Mouse (Mus musculus): ENCODE measurements around the gene Ep300. TPM values are rescaled to one million over a fixed set of nuclear protein-coding genes. Genes with fewer than 3 reads are reported as not detected.
"Not testable (repeated sequence)": the region's sequence is repeated elsewhere in the genome, so short reads cannot be mapped to it uniquely, and the experiment has no call there.

The Ep300 gene
- polyA plus RNA-seq, 1 experiment from 2014 or later, result 20.5 TPM

GRCm38 (mm10) chr15:81693967-81694881 lies 109.1 kb downstream of the Ep300 start:
- Histone ChIP-seq H3K9me3 (no peaks in the 10 kb centered on the region), H3K4me3 (peak overlapping the region; percentile 76), H3K36me3 (replicated peaks) (0 out of 2 replicates have a peak, but pooled peaks cover 2% of the 10 kb centered on the region), H3K4me1 (peaks cover 27% of the 10 kb centered on the region), H3K27ac (replicated peaks) (peak overlapping the region; percentile 83), H3K27me3 (replicated peaks; ENCODE audit: low read depth, poor library complexity, severe bottlenecking) (peaks cover 62% of the 10 kb centered on the region)
- WGBS, result under 1% methylated on average over 107 of the region's 107 CpGs
- peak; percentile 92 for DNase-seq (ENCODE audit: low spot score)

GRCm38 (mm10) chr15:81694891-81695290 lies 109.7 kb downstream of the Ep300 start:
- Histone ChIP-seq H3K9me3 (no peaks in the 10 kb centered on the region), H3K36me3 (replicated peaks) (no peaks in the 10 kb centered on the region), H3K4me1 (peaks cover 27% of the 10 kb centered on the region), H3K27ac (replicated peaks) (peak overlapping the region; percentile 83), H3K27me3 (replicated peaks; ENCODE audit: low read depth, poor library complexity, severe bottlenecking) (peaks cover 62% of the 10 kb centered on the region), H3K4me3 (peak overlapping the region; percentile 76)
- DNase-seq (ENCODE audit: low spot score), result no peak
- 27% methylated on average over 19 of the region's 19 CpGs for whole genome bisulfite sequencing

GRCm38 (mm10) chr15:81697175-81697574 lies 112.0 kb downstream of the Ep300 start, which contains the start of gene Chadl:
Gene Chadl, minus strand, starts transcription at chr15:81697287.
- peaks cover 5% of the 10 kb centered on the region for H3K36me3 ChIP-seq (replicated peaks)
- H3K4me3 ChIP-seq, result 0 out of 2 replicates have a peak within 1 kb of the TSS, but pooled peaks have one; percentile 17
- H3K27me3 ChIP-seq (replicated peaks; ENCODE audit: low read depth, poor library complexity, severe bottlenecking), result peaks cover 53% of the 10 kb centered on the region
- H3K9me3 ChIP-seq, result no peaks in the 10 kb centered on the region
- WGBS, result 53% methylated on average over 7 of the region's 7 CpGs
- no peak for DNase-seq (ENCODE audit: low spot score)
- H3K4me1 ChIP-seq, result peaks cover 27% of the 10 kb centered on the region
- H3K27ac ChIP-seq (replicated peaks), result no peak within 1 kb of the TSS

GRCm38 (mm10) chr15:81697847-81698246 lies 112.7 kb downstream of the Ep300 start:
- DNase-seq (ENCODE audit: low spot score), result no peak
- Histone ChIP-seq H3K4me1 (peaks cover 27% of the 10 kb centered on the region), H3K4me3 (no peak overlapping the region), H3K9me3 (no peaks in the 10 kb centered on the region), H3K27ac (replicated peaks) (no peak overlapping the region), H3K27me3 (replicated peaks; ENCODE audit: low read depth, poor library complexity, severe bottlenecking) (peaks cover 46% of the 10 kb centered on the region), H3K36me3 (replicated peaks) (peaks cover 11% of the 10 kb centered on the region)
- 52% methylated on average over 3 of the region's 3 CpGs for WGBS

GRCm38 (mm10) chr15:81698532-81698931 lies 113.4 kb downstream of the Ep300 start:
- peaks cover 39% of the 10 kb centered on the region for H3K27me3 ChIP-seq (replicated peaks; ENCODE audit: low read depth, poor library complexity, severe bottlenecking)
- H3K9me3 ChIP-seq, result no peaks in the 10 kb centered on the region
- H3K27ac ChIP-seq (replicated peaks), result no peak overlapping the region
- no peak overlapping the region for H3K4me3 ChIP-seq
- 70% methylated on average over 2 of the region's 2 CpGs for WGBS
- peaks cover 18% of the 10 kb centered on the region for H3K36me3 ChIP-seq (replicated peaks)
- DNase-seq (ENCODE audit: low spot score), result no peak
- peaks cover 23% of the 10 kb centered on the region for H3K4me1 ChIP-seq

GRCm38 (mm10) chr15:81700161-81700560 lies 115.0 kb downstream of the Ep300 start:
- Histone ChIP-seq H3K9me3 (no peaks in the 10 kb centered on the region), H3K4me3 (no peak overlapping the region), H3K27me3 (replicated peaks; ENCODE audit: low read depth, poor library complexity, severe bottlenecking) (peaks cover 23% of the 10 kb centered on the region), H3K27ac (replicated peaks) (no peak overlapping the region), H3K4me1 (peaks cover 7% of the 10 kb centered on the region; the same call in 1 of the 2 replicates), H3K36me3 (replicated peaks) (peaks cover 34% of the 10 kb centered on the region)
- 77% methylated on average over 2 of the region's 2 CpGs for WGBS
- DNase-seq (ENCODE audit: low spot score), result no peak

GRCm38 (mm10) chr15:81700601-81701000 lies 115.5 kb downstream of the Ep300 start:
- 78% methylated on average over 8 of the region's 8 CpGs for WGBS

GRCm38 (mm10) chr15:81701350-81701749 lies 116.2 kb downstream of the Ep300 start:
- not testable (repeated sequence) for H3K4me1 ChIP-seq; H3K27ac ChIP-seq (replicated peaks); H3K4me3 ChIP-seq; H3K9me3 ChIP-seq; DNase-seq (ENCODE audit: low spot score)
- 79% methylated on average over 4 of the region's 4 CpGs for WGBS
- H3K36me3 ChIP-seq (replicated peaks), result peaks cover 46% of the 10 kb centered on the region
- H3K27me3 ChIP-seq (replicated peaks; ENCODE audit: low read depth, poor library complexity, severe bottlenecking), result peaks cover 11% of the 10 kb centered on the region

More at GRCm38 (mm10) chr15:81700601-81701000, 115.5 kb downstream of the Ep300 start:
- Histone ChIP-seq H3K4me1 (peaks cover 7% of the 10 kb centered on the region; the same call in 1 of the 2 replicates), H3K27ac (replicated peaks) (no peak overlapping the region), H3K36me3 (replicated peaks) (peaks cover 39% of the 10 kb centered on the region), H3K27me3 (replicated peaks; ENCODE audit: low read depth, poor library complexity, severe bottlenecking) (peaks cover 19% of the 10 kb centered on the region), H3K4me3 (no peak overlapping the region), H3K9me3 (no peaks in the 10 kb centered on the region)
- DNase-seq (ENCODE audit: low spot score), result no peak

Small RNA genes lying within 50 kb of the gene (microRNA-seq; reads per million reads assigned to microRNA genes)
- gene Gm23880, result not detected

Other genes with a start within 250 kb of the Ep300 start
- gene Slc25a17, start 224.5 kb upstream of the Ep300 start, polyA plus RNA-seq (2016; fragmentation: Nextera tagmentation; extraction: Ambion mirVana), result 83.0 and 94.0 TPM in 2 replicates
- 231 and 233 TPM in 2 replicates for gene St13, start 185.3 kb upstream of the Ep300 start, polyA plus RNA-seq (2016; fragmentation: Nextera tagmentation; extraction: Ambion mirVana)
- 13.6 and 14.4 TPM in 2 replicates for gene Xpnpep3, start 185.2 kb upstream of the Ep300 start, polyA plus RNA-seq (2016; fragmentation: Nextera tagmentation; extraction: Ambion mirVana)
- 3.0 and 3.1 TPM in 2 replicates for gene Dnajb7, start 177.1 kb upstream of the Ep300 start, polyA plus RNA-seq (2016; fragmentation: Nextera tagmentation; extraction: Ambion mirVana)
- gene Rbx1, start 119.1 kb upstream of the Ep300 start, polyA plus RNA-seq (2016; fragmentation: Nextera tagmentation; extraction: Ambion mirVana), result 622 and 633 TPM in 2 replicates
- 35.3 and 45.0 TPM in 2 replicates for gene L3mbtl2, start 78.5 kb downstream of the Ep300 start, polyA plus RNA-seq (2016; fragmentation: Nextera tagmentation; extraction: Ambion mirVana)
- gene Chadl, start 111.9 kb downstream of the Ep300 start, polyA plus RNA-seq (2016; fragmentation: Nextera tagmentation; extraction: Ambion mirVana), result 1.5 and 1.7 TPM in 2 replicates
- gene Zc3h7b, start 159.7 kb downstream of the Ep300 start, polyA plus RNA-seq (2016; fragmentation: Nextera tagmentation; extraction: Ambion mirVana), result 50.3 and 52.0 TPM in 2 replicates
- 161 and 173 TPM in 2 replicates for gene Rangap1, start 160.2 kb downstream of the Ep300 start, polyA plus RNA-seq (2016; fragmentation: Nextera tagmentation; extraction: Ambion mirVana)
- gene Tef, start 217.1 kb downstream of the Ep300 start, polyA plus RNA-seq (2016; fragmentation: Nextera tagmentation; extraction: Ambion mirVana), result 15.9 and 16.0 TPM in 2 replicates